Mouse (Mus musculus): ENCODE data around the gene Sgtb. TPM values are rescaled to one million over a fixed set of nuclear protein-coding genes. Genes with fewer than 3 reads are reported as not detected.

The Sgtb gene
- polyA plus RNA-seq, 1 experiment from 2014 or later, result 33.0 TPM

GRCm38 (mm10) chr13:104187357-104187756, 77.8 kb downstream of the Sgtb start:
- H3K4me3 ChIP-seq (ENCODE audit: low read depth, low read length), result no peak overlapping the region
- WGBS, result 91% methylated on average over 4 of the region's 4 CpGs
- H3K27me3 ChIP-seq (ENCODE audit: control insufficient read depth, insufficient read depth, low read length), result no peaks in the 10 kb centered on the region
- H3K36me3 ChIP-seq (ENCODE audit: control insufficient read depth, insufficient read depth, low read length), result peaks cover 21% of the 10 kb centered on the region
- H3K9ac ChIP-seq (replicated peaks; ENCODE audit: low read depth, low read length), result no peak overlapping the region
- ATAC-seq (ENCODE audit: low read depth), result no peak
- H3K9me3 ChIP-seq (ENCODE audit: control insufficient read depth, low read length), result no peaks in the 10 kb centered on the region
- no peak overlapping the region for H3K27ac ChIP-seq (ENCODE audit: low read depth, low read length)
- no peaks in the 10 kb centered on the region for H3K4me1 ChIP-seq (ENCODE audit: control insufficient read depth, insufficient read depth, low read length)
- H3K4me2 ChIP-seq (ENCODE audit: low read depth, low read length), result no peak overlapping the region

Other genes with a start within 250 kb of the Sgtb start
- gene Erbin, start 189.2 kb upstream of the Sgtb start, polyA plus RNA-seq (2014; fragmentation: Nextera tagmentation; extraction: Ambion mirVana), result 14.5 and 16.9 TPM in 2 replicates
- gene Nln, start 127 bp upstream of the Sgtb start, polyA plus RNA-seq (2014; fragmentation: Nextera tagmentation; extraction: Ambion mirVana), result 63.6 and 71.6 TPM in 2 replicates
- 62.5 and 64.0 TPM in 2 replicates for gene Trappc13, start 68.7 kb downstream of the Sgtb start, polyA plus RNA-seq (2014; fragmentation: Nextera tagmentation; extraction: Ambion mirVana)
- gene Trim23, start 69.1 kb downstream of the Sgtb start, polyA plus RNA-seq (2014; fragmentation: Nextera tagmentation; extraction: Ambion mirVana), result 42.7 and 43.5 TPM in 2 replicates
- 8.3 and 11.3 TPM in 2 replicates for gene Cenpk, start 118.9 kb downstream of the Sgtb start, polyA plus RNA-seq (2014; fragmentation: Nextera tagmentation; extraction: Ambion mirVana)
- 8.3 and 8.5 TPM in 2 replicates for gene Ppwd1, start 119.1 kb downstream of the Sgtb start, polyA plus RNA-seq (2014; fragmentation: Nextera tagmentation; extraction: Ambion mirVana)
- 1.9 TPM in 2 replicates for gene Adamts6, start 178.1 kb downstream of the Sgtb start, polyA plus RNA-seq (2014; fragmentation: Nextera tagmentation; extraction: Ambion mirVana)